Mouse (Mus musculus) cerebellum, adult 2 months (tissue): ENCODE results near the gene Fbxo27. TPM values are rescaled to one million over a fixed set of nuclear protein-coding genes. Genes with fewer than 3 reads are reported as not detected.
"Not testable (repeated sequence)": the region's sequence is repeated elsewhere in the genome, so short reads cannot be mapped to it uniquely, and the experiment has no call there.

ENCODE experiments used
- DNase-seq, 2 experiments: peaks; one replicate each; pipeline ENCODE4 v3.0.0; 2021
- H3K27ac ChIP-seq: fragments of 200-500 bp; 2 replicates; pipeline ENCODE4 v1.5.1; 2012; ENCODE audit warnings: low read length, control low read depth, inconsistent platforms; ENCODE audit not compliant: insufficient read depth
- H3K27me3 ChIP-seq: fragments of 200-500 bp; 2 replicates; pipeline ENCODE4 v1.6.1; 2012; ENCODE audit warnings: inconsistent platforms, mild to moderate bottlenecking, low read length, moderate library complexity; ENCODE audit not compliant: control insufficient read depth, insufficient read depth
- H3K4me1 ChIP-seq: fragments of 200-500 bp; 2 replicates; pipeline ENCODE4 v1.6.1; 2011; ENCODE audit warnings: low read length; ENCODE audit not compliant: control insufficient read depth, insufficient read depth
- H3K4me3 ChIP-seq: fragments of 200-500 bp; replicated peaks from 2 replicates; pipeline ENCODE3; 2011; ENCODE audit warnings: mild to moderate bottlenecking, low read depth, low read length, control low read depth; ENCODE audit not compliant: insufficient read depth
- CTCF ChIP-seq: fragments of 200-500 bp; IDR thresholded peaks from 2 replicates; pipeline ENCODE4 v1.5.1; 2011; ENCODE audit warnings: low read depth, mild to moderate bottlenecking, control low read depth, low read length, moderate library complexity, borderline replicate concordance; ENCODE audit not compliant: insufficient read depth
- POLR2A ChIP-seq: fragments of 200-500 bp; IDR thresholded peaks from 2 replicates; pipeline ENCODE4 v1.6.1; 2011; ENCODE audit warnings: low read length, control low read depth, borderline replicate concordance; ENCODE audit not compliant: insufficient read depth
- WGBS: fragments of 180-500 bp; shearing (Covaris S2); methylation state at CpG from one replicate; pipeline ENCODE4 v1.1.7; 2018; 5-methylcytosine and 5-hydroxymethylcytosine counted together
- polyA plus RNA-seq: library from polyadenylated mRNA; depleted of rRNA; stranded (reverse); fragments of >200 nt; gene quantifications from 2 replicates; pipeline ENCODE4 v1.2.3, GENCODE M21; 2012

Gene Fbxo27
- polyA plus RNA-seq, 1 experiment: 66.4 TPM

DNA sequence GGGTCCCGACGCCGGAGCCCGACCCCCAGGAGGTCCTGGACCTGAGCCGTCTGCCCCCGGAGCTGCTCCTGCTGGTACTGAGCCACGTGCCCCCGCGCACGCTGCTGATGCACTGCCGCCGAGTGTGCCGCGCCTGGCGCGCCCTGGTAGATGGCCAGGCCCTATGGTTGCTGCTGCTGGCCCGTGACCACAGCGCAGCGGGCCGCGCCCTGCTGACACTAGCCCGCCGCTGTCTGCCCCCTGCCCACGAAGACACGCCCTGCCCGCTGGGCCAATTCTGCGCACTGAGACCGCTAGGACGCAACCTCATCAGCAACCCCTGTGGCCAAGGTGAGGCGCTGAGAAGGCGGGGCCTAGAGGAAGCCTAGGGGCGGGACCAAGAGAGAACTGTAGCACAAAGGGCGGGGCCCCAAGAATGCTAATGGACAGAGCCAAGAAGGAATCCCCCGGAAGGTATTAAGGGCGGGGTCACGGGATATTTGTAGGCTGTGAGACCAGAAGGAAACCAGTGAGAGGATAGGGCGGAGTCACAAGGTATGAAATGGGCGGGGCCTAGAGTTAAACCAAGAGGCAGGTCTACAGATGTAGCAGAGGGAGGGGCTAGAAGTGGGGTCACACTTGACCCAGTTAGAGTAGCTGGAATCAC is 795 bp downstream of the Fbxo27 start:
- peak overlapping the region; percentile 62 for H3K4me3 ChIP-seq
- peak; percentile 95 to 97 for DNase-seq
- whole genome bisulfite sequencing: under 1% methylated on average over 38 of the region's 38 CpGs

DNA sequence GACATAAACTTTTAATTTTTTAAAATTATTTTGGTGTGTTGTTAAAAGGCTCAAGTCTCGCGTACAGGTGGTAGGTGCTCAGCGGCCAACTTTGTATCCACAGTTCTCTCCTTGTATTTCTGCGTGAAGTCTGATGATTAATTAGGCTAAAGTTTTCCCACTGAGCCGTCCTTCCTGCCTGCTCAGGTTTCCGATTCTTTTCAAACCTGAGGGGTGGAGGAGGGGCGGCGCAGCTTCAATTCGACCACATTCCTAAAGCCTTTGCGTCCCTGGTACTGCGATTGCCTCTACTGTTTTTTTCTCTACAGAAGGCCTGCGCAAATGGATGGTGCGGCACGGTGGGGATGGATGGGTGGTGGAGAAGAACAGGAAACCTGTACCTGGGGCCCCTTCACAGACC is 1.8 kb downstream of the Fbxo27 start:
- no peaks in the 10 kb centered on the region for H3K4me1 ChIP-seq
- WGBS: 28% methylated on average over 14 of the region's 14 CpGs
- H3K27ac ChIP-seq: no peak overlapping the region
- no peak overlapping the region for H3K4me3 ChIP-seq
- TF ChIP-seq CTCF (no peak), POLR2A (no peak)
- peak in 1 of 2 experiments; percentile 26 for DNase-seq
- H3K27me3 ChIP-seq: no peaks in the 10 kb centered on the region

More for the DNA sequence above, 795 bp downstream of the Fbxo27 start:
- H3K27me3 ChIP-seq: no peaks in the 10 kb centered on the region
- peak overlapping the region; percentile 72 for H3K27ac ChIP-seq
- TF ChIP-seq CTCF: no peak
- peak; percentile 89 for TF ChIP-seq POLR2A
- no peaks in the 10 kb centered on the region for H3K4me1 ChIP-seq

DNA sequence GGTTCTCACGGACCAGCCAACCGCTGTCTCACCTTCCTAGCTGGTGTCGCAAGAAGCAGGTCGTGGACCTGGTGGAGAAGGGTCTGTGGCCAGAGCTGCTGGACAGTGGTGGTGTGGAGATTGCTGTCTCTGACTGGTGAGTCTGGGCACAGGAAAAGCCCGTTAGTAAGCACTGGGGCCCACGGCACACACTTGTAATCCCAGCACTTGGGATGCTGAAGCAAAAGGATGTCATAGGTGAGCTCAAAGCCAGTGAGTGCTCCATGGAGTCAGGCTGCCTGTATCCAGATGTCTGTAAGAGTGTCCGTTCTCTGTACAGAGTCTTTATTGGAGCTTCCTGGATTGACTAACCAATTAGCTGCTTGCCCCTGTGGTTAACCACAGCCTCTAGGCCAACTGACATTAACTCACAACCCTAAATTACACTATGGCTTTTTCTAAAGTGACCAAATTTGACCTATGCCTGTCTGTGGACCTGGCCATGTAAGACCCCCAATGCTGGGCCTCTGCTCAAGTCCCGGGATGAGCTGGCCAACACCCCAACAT is 2.4 kb downstream of the Fbxo27 start:
- Histone ChIP-seq H3K27me3 (no peaks in the 10 kb centered on the region), H3K4me3 (no peak overlapping the region), H3K27ac (no peak overlapping the region), H3K4me1 (no peaks in the 10 kb centered on the region)
- no peak for DNase-seq
- WGBS: 74% methylated on average over 8 of the region's 8 CpGs
- TF ChIP-seq POLR2A: no peak
- TF ChIP-seq CTCF: no peak

DNA sequence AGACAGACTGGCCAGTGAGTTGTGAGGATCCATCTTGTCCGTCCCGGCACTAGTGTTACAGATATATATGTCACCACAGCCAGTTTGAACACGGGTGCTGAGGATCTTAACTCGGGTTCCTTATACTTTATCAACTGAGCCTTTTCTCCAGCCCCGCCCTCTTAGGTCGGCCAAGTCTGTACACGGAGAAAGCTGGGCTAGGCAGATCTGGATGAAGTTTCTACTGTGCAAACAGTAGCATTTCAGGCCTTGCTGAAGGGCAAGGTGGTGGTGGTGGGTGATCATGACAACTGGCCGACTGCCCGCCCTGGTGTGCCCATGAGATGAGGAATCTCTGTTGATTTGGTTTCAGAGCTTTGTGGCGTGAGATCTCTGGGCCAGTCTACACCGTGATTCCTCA is 4.6 kb downstream of the Fbxo27 start:
- WGBS: 94% methylated on average over 11 of the region's 11 CpGs
- no peak for DNase-seq
- Histone ChIP-seq H3K27me3 (no peaks in the 10 kb centered on the region), H3K4me1 (no peaks in the 10 kb centered on the region), H3K27ac (no peak overlapping the region), H3K4me3 (no peak overlapping the region)
- no peak for TF ChIP-seq POLR2A
- TF ChIP-seq CTCF: no peak

DNA sequence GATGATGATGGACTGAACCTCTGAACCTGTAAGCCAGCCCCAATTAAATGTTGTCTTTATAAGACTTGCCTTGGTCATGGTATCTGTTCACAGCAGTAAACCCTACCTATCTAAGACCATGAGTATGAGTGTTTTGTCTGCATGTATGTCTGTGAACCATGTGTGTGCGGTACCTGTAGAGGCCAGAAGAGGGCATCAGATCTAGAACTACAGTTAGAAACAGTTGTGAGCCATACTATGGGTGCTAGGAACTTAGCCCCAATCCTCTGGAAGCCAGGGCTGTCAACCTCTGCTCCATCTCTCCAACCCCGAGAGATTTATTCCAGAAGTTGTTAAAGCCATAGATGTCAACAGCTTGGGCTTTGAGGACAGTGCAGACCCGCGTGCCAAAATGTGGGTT is 7.6 kb downstream of the Fbxo27 start:
- Histone ChIP-seq H3K4me1 (no peaks in the 10 kb centered on the region), H3K27me3 (no peaks in the 10 kb centered on the region), H3K27ac (no peak overlapping the region), H3K4me3 (no peak overlapping the region)
- no peak for TF ChIP-seq CTCF
- DNase-seq: no peak
- 98% methylated on average over 4 of the region's 4 CpGs for WGBS

DNA sequence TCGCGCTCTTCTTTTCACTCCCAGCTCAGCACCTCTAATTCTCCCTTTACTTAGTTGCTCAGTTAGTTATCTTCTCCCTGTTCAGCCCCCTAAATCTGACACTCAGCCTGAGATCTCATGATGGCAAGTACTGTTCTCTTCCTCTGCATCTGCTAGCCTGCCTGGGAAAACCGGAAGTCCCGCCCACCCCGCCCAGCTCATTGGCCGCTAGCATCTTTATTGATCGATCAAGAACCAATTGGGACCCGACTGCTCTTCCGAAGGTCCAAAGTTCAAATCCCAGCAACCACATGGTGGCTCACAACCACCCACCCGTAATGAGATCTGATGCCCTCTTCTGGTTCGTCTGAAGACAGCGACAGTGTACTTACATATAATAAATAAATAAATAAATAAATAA is 8.7 kb downstream of the Fbxo27 start:
- 95% methylated on average over 12 of the region's 12 CpGs for WGBS

DNA sequence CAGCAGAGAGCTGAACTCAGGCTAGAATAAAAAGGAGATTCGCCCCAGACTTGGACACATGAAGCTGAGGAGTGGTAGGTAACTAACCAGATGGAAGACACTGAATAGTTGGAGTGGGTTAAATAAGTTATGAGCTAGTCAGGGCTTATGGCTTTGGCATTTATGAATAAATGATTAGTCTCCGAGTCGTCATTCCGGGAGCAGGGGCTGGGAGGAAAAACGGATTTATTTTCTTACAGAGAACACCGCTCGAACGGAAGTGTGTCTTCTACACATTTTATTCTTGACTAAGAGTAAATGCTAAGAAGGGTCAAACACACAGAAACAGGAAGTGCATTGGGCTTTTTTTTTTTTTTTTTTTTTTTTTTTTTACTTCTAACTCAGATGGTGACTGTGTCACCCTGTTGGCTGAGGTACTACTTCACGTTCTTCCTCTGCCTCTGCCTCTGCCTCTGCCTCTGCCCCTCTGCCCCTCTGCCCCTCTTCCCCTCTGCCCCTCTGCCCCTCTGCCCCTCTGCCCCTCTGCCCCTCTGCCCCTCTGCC is 10.0 kb downstream of the Fbxo27 start:
- Histone ChIP-seq H3K4me3 (no peak overlapping the region), H3K4me1 (no peaks in the 10 kb centered on the region), H3K27ac (no peak overlapping the region), H3K27me3 (no peaks in the 10 kb centered on the region)
- 77% methylated on average over 9 of the region's 9 CpGs for WGBS
- DNase-seq: no peak
- TF ChIP-seq CTCF (no peak), POLR2A (no peak)

More for the DNA sequence above, 8.7 kb downstream of the Fbxo27 start:
- not testable (repeated sequence) for H3K4me3 ChIP-seq, DNase-seq, H3K27me3 ChIP-seq, H3K4me1 ChIP-seq, H3K27ac ChIP-seq

DNA sequence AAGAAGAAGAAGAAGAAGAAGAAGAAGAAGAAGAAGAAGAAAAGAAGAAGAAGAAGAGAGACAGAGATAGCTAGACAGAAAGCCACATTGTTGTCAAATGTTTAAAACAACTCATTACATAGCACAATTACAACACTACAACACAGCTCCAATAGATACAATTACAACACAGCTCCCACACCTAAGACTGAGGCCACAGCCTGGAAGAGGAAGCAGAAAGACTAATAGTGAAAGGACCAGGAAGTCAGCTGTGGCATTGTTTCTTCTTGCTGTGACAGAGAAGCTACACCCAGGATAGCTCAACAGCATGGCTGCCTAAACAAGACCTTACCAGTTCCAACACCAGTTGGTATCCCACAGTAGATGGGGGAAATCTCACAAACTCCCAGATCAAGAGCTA is 16.8 kb downstream of the Fbxo27 start:
- Histone ChIP-seq H3K4me1 (no peaks in the 10 kb centered on the region), H3K27me3 (no peaks in the 10 kb centered on the region; the same call in 1 of the 2 replicates), H3K27ac (no peak overlapping the region), H3K4me3 (no peak overlapping the region)
- TF ChIP-seq POLR2A: no peak
- no peak for TF ChIP-seq CTCF
- DNase-seq: no peak

DNA sequence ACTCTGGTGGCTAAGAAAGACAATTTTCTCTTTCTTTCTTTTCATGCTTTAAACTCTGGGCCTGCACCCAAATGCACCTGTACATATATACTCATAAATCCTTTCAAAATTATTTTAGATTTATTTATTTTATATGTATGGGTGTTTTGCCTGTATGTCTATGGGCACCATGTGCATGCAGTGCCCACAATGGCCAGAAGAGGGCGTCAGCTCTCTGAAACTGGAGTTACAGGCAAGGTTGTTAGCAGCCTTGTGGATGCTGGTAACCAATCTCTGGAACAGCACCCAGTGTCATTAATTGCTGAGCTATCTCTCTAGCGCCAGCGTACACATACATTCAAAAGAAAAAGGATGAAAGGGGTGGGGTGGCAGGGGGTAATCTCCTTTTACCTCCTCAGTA is 18.3 kb downstream of the Fbxo27 start:
- TF ChIP-seq POLR2A (no peak), CTCF (no peak)
- Histone ChIP-seq H3K27ac (no peak overlapping the region), H3K27me3 (no peaks in the 10 kb centered on the region; the same call in 1 of the 2 replicates), H3K4me3 (no peak overlapping the region), H3K4me1 (no peaks in the 10 kb centered on the region)
- 66% methylated on average over 3 of the region's 3 CpGs for WGBS
- DNase-seq: no peak
